Mouse (Mus musculus) erythroblast, embryonic 14.5 days (primary cell): Measurements from ENCODE around the gene Adam11. TPM values are rescaled to one million over a fixed set of nuclear protein-coding genes. Genes with fewer than 3 reads are reported as not detected.

Experiments
- H3K27me3 ChIP-seq: 2 replicates; pipeline ENCODE4 v1.6.1; 2012; ENCODE audit warnings: inconsistent platforms; ENCODE audit not compliant: control insufficient read depth
- H3K36me3 ChIP-seq: 2 replicates; pipeline ENCODE4 v1.6.1; 2012; ENCODE audit warnings: mild to moderate bottlenecking, inconsistent platforms; ENCODE audit not compliant: control insufficient read depth
- H3K4me1 ChIP-seq: 2 replicates; pipeline ENCODE4 v1.6.1; 2012; ENCODE audit warnings: inconsistent platforms; ENCODE audit not compliant: control insufficient read depth
- H3K4me3 ChIP-seq: replicated peaks from 2 replicates; pipeline ENCODE3; 2012; ENCODE audit warnings: moderate library complexity, mild to moderate bottlenecking, inconsistent platforms
- H3K9me3 ChIP-seq: 2 replicates; pipeline ENCODE4 v1.6.1; 2012; ENCODE audit warnings: low read length, inconsistent platforms, mixed read lengths; ENCODE audit not compliant: control insufficient read depth
- GATA1 ChIP-seq: IDR thresholded peaks from 2 replicates; pipeline ENCODE4 v1.6.1; 2012; ENCODE audit warnings: low read length, inconsistent platforms, mixed read lengths
- TAL1 ChIP-seq: IDR thresholded peaks from 3 replicates; pipeline ENCODE4 v1.6.1; 2012; ENCODE audit warnings: low read length, inconsistent platforms, mixed read lengths
- polyA plus RNA-seq: library from polyadenylated mRNA; stranded (reverse); fragments of >175 nt; gene quantifications from 2 replicates; pipeline ENCODE4 v1.2.3, GENCODE M21; 2012

Adam11 gene
- polyA plus RNA-seq, 1 experiment = 0.01 TPM

- Histone ChIP-seq H3K9me3 (no peaks in the 10 kb centered on the region), H3K4me1 (peaks cover 12% of the 10 kb centered on the region), H3K27me3 (peaks cover 31% of the 10 kb centered on the region), H3K36me3 (no peaks in the 10 kb centered on the region), H3K4me3 (no peak overlapping the region)
- no peak for TF ChIP-seq GATA1
- TF ChIP-seq TAL1 = no peak
These were observed 11.8 kb downstream of the Adam11 start for GRCm38 (mm10) chr11:102772771-102773700.

GRCm38 (mm10) chr11:102773713-102774611 is 12.7 kb downstream of the Adam11 start:
- H3K9me3 ChIP-seq = no peaks in the 10 kb centered on the region
- TF ChIP-seq TAL1 (no peak), GATA1 (no peak)
- peaks cover 12% of the 10 kb centered on the region for H3K4me1 ChIP-seq
- H3K36me3 ChIP-seq = no peaks in the 10 kb centered on the region
- peaks cover 31% of the 10 kb centered on the region for H3K27me3 ChIP-seq
- H3K4me3 ChIP-seq = peak overlapping the region; percentile 27

DNA sequence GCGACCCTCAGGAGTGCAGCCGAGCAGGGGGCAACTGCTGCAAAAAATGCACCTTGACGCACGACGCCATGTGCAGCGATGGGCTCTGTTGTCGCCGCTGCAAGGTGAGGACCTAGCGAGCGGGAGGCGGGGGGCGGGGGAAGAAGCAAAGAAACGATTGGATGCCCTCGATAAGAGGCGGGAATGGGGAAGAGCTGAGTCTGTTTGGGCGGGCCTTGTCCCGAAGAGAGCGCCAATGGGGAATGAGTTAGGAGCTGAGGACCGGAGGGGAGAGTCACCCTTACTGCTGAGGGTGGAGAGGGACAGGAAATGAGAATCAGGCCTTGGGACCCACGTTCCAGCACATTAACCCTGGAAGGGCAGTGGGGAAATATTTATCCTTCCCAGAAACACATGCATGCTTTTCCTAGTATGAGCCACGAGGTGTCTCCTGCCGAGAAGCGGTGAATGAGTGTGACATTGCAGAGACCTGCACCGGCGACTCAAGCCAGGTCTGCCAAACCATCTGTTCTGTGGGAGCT is 13.4 kb downstream of the Adam11 start:
- TF ChIP-seq GATA1 (no peak), TAL1 (no peak)
- Histone ChIP-seq H3K4me1 (peaks cover 12% of the 10 kb centered on the region), H3K27me3 (peaks cover 31% of the 10 kb centered on the region), H3K9me3 (no peaks in the 10 kb centered on the region), H3K36me3 (no peaks in the 10 kb centered on the region), H3K4me3 (peak overlapping the region; percentile 27)

- no peaks in the 10 kb centered on the region for H3K36me3 ChIP-seq
- peaks cover 37% of the 10 kb centered on the region for H3K27me3 ChIP-seq
- no peaks in the 10 kb centered on the region for H3K9me3 ChIP-seq
- TF ChIP-seq TAL1 (no peak), GATA1 (no peak)
- no peak overlapping the region for H3K4me3 ChIP-seq
- peaks cover 12% of the 10 kb centered on the region for H3K4me1 ChIP-seq
These were observed 16.4 kb downstream of the Adam11 start for GRCm38 (mm10) chr11:102777598-102777997.

DNA sequence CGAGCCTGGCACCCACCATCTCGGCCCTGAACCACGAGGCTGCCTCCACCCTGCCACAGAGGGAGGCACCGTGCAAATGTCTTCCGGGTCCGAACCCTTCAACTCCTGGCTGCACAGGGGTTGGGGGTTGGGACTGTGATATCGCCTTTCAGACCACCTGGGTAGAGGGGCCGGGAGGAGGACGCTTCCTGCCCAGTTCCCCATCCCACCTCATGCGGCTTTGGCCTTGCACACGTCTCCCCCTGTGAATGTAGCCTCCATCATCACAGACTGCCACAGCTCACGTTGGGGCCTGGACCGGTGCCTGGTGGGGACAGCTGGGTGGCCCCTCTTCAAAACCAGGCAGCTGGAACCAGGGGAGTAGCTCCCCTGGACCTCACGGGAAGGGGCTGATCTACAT is 16.9 kb downstream of the Adam11 start:
- Histone ChIP-seq H3K4me1 (peaks cover 12% of the 10 kb centered on the region), H3K27me3 (peaks cover 36% of the 10 kb centered on the region), H3K9me3 (no peaks in the 10 kb centered on the region), H3K36me3 (no peaks in the 10 kb centered on the region), H3K4me3 (no peak overlapping the region)
- TF ChIP-seq TAL1 (no peak), GATA1 (no peak)

DNA sequence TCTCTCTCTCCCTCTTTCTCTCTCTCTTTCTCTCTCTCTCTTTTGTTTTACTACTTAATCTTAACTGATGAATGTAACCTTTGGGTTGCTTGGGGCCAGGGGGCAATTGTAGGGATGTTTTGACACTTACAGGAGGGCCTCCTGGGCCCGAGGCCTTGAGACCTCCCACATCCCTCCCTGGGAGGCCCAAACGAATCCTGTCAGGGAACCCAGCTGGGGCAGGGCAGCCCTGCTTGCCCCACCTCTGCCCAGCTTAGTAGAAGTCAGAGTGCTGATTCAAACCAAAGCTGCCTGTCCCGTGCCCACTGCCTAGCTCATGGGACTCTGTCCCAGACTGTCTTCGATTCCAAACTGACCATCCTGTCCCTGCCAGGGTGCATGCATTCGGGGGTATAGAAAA is 17.4 kb downstream of the Adam11 start:
- Histone ChIP-seq H3K9me3 (no peaks in the 10 kb centered on the region), H3K4me3 (no peak overlapping the region), H3K36me3 (no peaks in the 10 kb centered on the region), H3K27me3 (peaks cover 32% of the 10 kb centered on the region), H3K4me1 (peaks cover 12% of the 10 kb centered on the region)
- TF ChIP-seq TAL1 = no peak
- no peak for TF ChIP-seq GATA1

GRCm38 (mm10) chr11:102779081-102779638 is 17.9 kb downstream of the Adam11 start:
- no peak overlapping the region for H3K4me3 ChIP-seq
- H3K27me3 ChIP-seq = peaks cover 27% of the 10 kb centered on the region
- H3K9me3 ChIP-seq = no peaks in the 10 kb centered on the region
- no peak for TF ChIP-seq GATA1
- H3K4me1 ChIP-seq = peaks cover 8% of the 10 kb centered on the region
- H3K36me3 ChIP-seq = no peaks in the 10 kb centered on the region

DNA sequence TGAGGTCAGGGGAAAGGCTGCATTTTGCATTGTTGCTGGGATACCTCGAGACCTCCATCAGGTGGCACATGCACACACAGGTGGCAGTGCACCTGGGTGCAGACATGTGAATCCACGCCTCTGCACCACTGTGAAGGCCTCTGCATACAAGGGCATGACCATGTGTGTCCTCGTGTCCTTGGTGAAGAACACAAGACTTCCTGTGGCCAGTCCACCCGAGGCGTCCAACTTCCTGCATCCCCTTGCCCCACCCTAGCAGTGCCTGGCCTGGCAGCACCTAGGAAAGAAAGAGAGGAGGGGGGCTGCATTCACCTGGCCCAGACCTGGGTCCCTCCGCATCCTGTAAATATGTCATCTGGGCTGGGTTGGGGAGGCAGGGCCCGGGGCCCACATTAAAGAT is 18.6 kb downstream of the Adam11 start:
- Histone ChIP-seq H3K27me3 (peaks cover 20% of the 10 kb centered on the region), H3K4me3 (no peak overlapping the region), H3K4me1 (peaks cover 1% of the 10 kb centered on the region), H3K36me3 (no peaks in the 10 kb centered on the region), H3K9me3 (no peaks in the 10 kb centered on the region)
- TF ChIP-seq TAL1 (no peak), GATA1 (no peak)

DNA sequence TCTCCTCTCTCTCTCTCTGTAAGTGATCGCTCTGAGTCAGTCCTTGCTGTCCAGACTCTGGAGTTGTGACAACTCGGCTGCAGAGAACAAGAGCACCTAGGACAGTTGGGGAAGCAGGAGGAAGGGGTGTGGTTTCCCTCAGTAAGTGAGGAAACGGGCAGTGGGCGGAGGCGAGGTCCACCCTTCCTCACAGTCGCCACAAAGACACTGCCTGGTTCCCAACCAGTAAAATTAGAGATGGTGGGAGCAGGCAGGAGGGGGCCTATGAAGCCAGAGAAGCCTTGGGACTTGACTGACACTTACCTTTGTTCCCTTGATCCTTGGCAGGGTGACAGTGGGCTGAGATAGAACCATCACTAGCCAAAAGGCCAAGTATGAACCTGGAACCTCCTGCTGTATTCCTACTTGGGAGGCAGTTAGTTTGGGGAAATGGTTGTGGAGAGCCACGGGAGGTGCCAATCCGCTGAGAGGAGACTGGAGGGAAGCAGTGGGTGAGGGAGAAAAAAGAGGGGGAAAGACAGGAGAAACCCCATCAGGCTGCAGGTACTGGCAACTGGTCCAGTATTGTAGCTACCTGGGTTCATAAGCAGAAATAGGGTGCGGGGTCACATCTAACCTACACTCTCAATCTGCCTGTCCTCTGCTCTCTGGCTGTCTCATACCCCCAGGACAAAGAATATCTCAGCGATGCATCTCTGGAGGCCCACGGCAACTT is 19.2 kb downstream of the Adam11 start:
- Histone ChIP-seq H3K4me1 (no peaks in the 10 kb centered on the region), H3K27me3 (peaks cover 15% of the 10 kb centered on the region), H3K4me3 (no peak overlapping the region), H3K9me3 (no peaks in the 10 kb centered on the region), H3K36me3 (no peaks in the 10 kb centered on the region)
- no peak for TF ChIP-seq TAL1
- TF ChIP-seq GATA1 = no peak
